Mouse (Mus musculus) limb, embryonic 12.5 days (tissue): ENCODE results near the gene Slc6a11. TPM values are rescaled to one million over a fixed set of nuclear protein-coding genes. Genes with fewer than 3 reads are reported as not detected.

Source experiments
- ATAC-seq: fragments of 200-750 bp; cut with Nextera tagmentation; 2 replicates; pipeline ENCODE4 v1.8.0; 2017; ENCODE audit warnings: low read depth, moderate TSS enrichment; ENCODE audit not compliant: insufficient number of reproducible peaks, insufficient read depth, low FRiP score, low TSS enrichment
- H3K27ac ChIP-seq: fragments of 300-500 bp; sonication (generic); 2 replicates; pipeline ENCODE4 v1.5.1; 2016; ENCODE audit warnings: mild to moderate bottlenecking, moderate library complexity
- H3K27me3 ChIP-seq: fragments of 300-500 bp; sonication (generic); 2 replicates; pipeline ENCODE4 v1.6.1; 2016; ENCODE audit warnings: mild to moderate bottlenecking, moderate library complexity
- H3K36me3 ChIP-seq: fragments of 300-500 bp; sonication (generic); 2 replicates; pipeline ENCODE4 v1.6.1; 2016; ENCODE audit warnings: mild to moderate bottlenecking, moderate library complexity
- H3K4me1 ChIP-seq: fragments of 300-500 bp; sonication (generic); replicated peaks from 2 replicates; pipeline ENCODE4 v1.6.1; 2016
- H3K4me2 ChIP-seq: fragments of 300-500 bp; sonication (generic); 2 replicates; pipeline ENCODE4 v1.6.1; 2016; ENCODE audit warnings: mild to moderate bottlenecking, moderate library complexity
- H3K4me3 ChIP-seq: fragments of 300-500 bp; sonication (generic); replicated peaks from 2 replicates; pipeline ENCODE4 v1.5.1; 2016; ENCODE audit warnings: mild to moderate bottlenecking
- H3K9ac ChIP-seq: fragments of 300-500 bp; sonication (generic); replicated peaks from 2 replicates; pipeline ENCODE4 v1.6.1; 2016; ENCODE audit warnings: mild to moderate bottlenecking, moderate library complexity
- H3K9me3 ChIP-seq: fragments of 300-500 bp; sonication (generic); 2 replicates; pipeline ENCODE4 v1.6.1; 2016; ENCODE audit warnings: mild to moderate bottlenecking, moderate library complexity
- WGBS: fragments of 180-500 bp; shearing (Covaris S2); methylation state at CpG from one replicate; pipeline ENCODE4 v1.1.7; 2016; 5-methylcytosine and 5-hydroxymethylcytosine counted together
- polyA plus RNA-seq: library from polyadenylated mRNA; unstranded; fragments of >200 nt; fragmentation: Nextera tagmentation; extraction: Ambion mirVana; gene quantifications from 2 replicates; pipeline ENCODE4 v1.2.1, GENCODE M21; 2016

The Slc6a11 gene
- polyA plus RNA-seq, 1 experiment from 2014 or later: 0.05 TPM

DNA sequence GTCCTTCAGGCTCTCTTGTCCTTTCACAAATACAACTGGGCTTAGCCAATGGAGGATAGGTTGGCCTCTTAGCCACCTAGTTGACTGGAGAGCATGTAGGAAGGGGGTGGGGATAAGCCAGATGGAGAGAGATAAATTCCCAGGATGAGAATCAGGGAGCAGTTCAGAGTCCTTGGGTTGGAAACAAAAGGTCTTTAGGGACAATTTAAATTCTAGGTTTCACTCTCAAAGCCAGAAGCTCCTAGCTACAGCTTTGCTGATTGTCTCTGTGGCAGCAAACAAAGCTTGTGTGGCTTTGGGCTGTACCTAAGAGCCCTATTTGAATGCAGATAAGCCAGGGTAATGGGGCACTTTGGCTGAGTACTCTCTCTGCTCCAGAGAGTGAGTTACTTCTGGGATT, 135.2 kb downstream of the Slc6a11 start:
- Histone ChIP-seq H3K27me3 (peaks cover 47% of the 10 kb centered on the region), H3K4me1 (no peaks in the 10 kb centered on the region), H3K36me3 (no peaks in the 10 kb centered on the region), H3K9ac (no peak overlapping the region), H3K4me3 (no peak overlapping the region), H3K27ac (no peak overlapping the region), H3K4me2 (no peak overlapping the region), H3K9me3 (no peaks in the 10 kb centered on the region)
- ATAC-seq: no peak

DNA sequence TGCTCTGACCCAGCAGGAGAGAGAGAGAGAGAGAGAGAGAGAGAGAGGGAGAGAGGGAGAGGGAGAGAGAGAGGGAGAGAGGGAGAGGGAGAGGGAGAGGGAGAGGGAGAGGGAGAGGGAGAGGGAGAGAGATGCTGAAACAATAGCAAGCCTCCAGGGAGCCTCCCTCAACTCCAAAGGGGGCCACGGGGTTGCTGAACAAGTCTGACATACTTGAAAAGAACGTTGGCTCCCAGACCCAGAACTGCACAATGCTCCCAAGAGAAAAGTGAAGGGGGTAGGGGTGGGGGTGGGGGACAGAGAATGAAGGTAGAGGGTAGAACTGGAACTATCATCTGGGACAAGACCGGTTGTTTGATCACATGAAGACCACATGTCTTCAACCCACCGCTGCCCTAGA, 136.9 kb downstream of the Slc6a11 start:
- no peak for ATAC-seq
- H3K27me3 ChIP-seq: peaks cover 55% of the 10 kb centered on the region

DNA sequence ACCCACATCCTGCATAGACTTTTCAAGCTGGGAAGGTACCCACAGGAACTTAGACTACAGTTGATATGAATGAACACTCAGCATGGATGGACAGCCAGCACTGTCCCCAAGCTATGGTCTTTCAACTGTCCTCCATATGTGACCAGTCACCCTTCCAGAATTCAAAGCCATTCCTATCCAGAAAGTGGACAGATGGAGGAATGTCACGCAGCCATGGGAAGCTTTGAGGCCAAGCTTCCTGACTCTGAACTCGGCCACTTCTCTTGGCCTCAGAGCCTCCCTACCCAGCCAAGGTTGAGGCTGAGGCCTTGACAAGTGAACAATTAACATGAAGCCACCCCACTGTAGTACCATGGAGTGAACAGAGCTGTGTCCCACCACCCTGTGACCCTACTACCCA, 138.5 kb downstream of the Slc6a11 start:
- Histone ChIP-seq H3K36me3 (no peaks in the 10 kb centered on the region), H3K9ac (no peak overlapping the region), H3K4me3 (no peak overlapping the region), H3K4me2 (no peak overlapping the region), H3K27ac (no peak overlapping the region), H3K9me3 (no peaks in the 10 kb centered on the region), H3K4me1 (no peaks in the 10 kb centered on the region), H3K27me3 (peaks cover 59% of the 10 kb centered on the region)
- WGBS: 78% methylated on average over 2 of the region's 2 CpGs
- no peak for ATAC-seq

More for the DNA sequence above, 136.9 kb downstream of the Slc6a11 start:
- Histone ChIP-seq H3K9me3 (no peaks in the 10 kb centered on the region), H3K9ac (no peak overlapping the region), H3K4me3 (no peak overlapping the region), H3K4me2 (no peak overlapping the region), H3K4me1 (no peaks in the 10 kb centered on the region), H3K27ac (no peak overlapping the region), H3K36me3 (no peaks in the 10 kb centered on the region)
- WGBS: 37% methylated on average over 4 of the region's 4 CpGs

DNA sequence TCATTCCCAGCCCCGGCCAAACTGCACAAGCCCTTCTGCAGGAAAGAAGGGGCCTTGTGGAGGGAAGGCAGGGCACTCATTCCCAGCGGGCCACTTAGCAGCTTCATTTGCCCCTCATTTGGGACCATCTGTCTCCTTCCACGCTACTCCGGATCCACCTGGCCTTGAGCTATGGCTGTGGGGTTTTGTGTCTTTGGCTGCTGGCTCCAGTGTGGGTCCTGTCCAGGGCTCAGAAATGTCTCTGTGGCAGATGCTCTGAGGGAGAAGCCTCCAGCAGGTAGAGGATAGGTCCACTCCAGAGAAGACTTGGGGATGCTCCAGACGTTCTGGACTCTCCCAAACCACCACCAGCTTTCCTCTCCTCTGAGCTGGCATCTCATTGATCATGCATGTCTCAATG, 139.8 kb downstream of the Slc6a11 start:
- H3K9me3 ChIP-seq: no peaks in the 10 kb centered on the region
- peaks cover 61% of the 10 kb centered on the region for H3K27me3 ChIP-seq
- no peak overlapping the region for H3K27ac ChIP-seq
- no peak overlapping the region for H3K4me3 ChIP-seq
- H3K36me3 ChIP-seq: no peaks in the 10 kb centered on the region
- WGBS: 52% methylated on average over 5 of the region's 5 CpGs
- no peak overlapping the region for H3K9ac ChIP-seq
- H3K4me1 ChIP-seq: no peaks in the 10 kb centered on the region
- no peak overlapping the region for H3K4me2 ChIP-seq
- ATAC-seq: no peak

DNA sequence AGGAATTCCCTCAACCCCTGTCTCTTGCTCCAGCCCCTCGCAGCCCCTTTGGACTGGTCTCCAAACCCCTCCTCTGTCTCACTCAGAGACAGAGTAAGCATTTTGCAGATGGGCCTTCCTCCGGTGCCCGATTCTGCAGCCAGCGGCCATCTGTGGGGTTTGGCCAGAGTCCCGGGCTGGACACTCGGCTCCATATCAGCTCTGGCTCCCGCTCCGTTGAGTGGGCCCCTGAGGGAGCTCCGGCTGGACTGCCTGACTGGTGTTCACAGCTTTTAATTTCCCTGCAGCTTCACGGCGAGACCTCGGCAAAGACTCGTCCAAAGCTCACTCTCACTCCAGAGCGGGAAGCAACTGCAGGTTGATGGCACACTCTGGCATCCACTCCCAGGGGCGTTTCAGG, 141.2 kb downstream of the Slc6a11 start:
- H3K27me3 ChIP-seq: peaks cover 67% of the 10 kb centered on the region
- H3K4me1 ChIP-seq: no peaks in the 10 kb centered on the region
- no peaks in the 10 kb centered on the region for H3K9me3 ChIP-seq
- no peak overlapping the region for H3K4me2 ChIP-seq
- ATAC-seq: no peak
- H3K36me3 ChIP-seq: no peaks in the 10 kb centered on the region
- no peak overlapping the region for H3K9ac ChIP-seq
- H3K27ac ChIP-seq: no peak overlapping the region
- no peak overlapping the region for H3K4me3 ChIP-seq
- 85% methylated on average over 15 of the region's 15 CpGs for WGBS

DNA sequence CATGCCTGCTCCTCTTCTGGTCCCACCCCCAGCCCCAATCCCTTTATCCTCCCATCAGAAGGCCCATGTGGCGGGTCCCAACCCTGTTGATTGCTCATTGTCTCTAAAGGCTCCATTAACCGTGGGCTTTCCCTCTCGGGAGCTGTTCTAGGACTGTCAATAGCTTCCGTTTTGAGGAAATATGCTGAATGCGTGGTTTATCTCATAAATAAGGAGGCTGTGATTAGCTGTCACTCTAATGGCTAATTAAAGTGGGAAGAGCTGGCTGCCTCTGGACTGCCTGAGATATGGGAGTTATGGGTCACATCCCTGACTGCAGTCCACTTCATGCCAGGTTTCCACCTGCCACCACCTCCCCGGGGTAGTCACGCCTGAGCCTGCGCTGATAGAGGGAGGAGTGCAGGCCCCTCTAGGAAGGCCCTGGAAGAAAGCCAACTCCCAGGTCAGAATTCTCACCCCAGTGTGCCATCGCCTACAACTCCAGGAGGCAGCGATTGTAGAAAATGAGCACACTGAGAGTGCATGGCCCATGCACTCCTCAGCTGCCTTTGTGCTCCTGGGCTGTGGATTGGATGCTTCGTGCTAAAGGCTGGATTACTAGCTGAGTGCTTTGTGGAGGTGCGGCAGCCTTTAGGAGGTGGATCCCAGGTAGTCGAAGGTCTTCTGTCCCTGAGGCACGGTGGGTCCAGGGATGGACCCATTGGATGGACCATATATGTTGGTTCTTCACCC, 143.1 kb downstream of the Slc6a11 start:
- Histone ChIP-seq H3K4me3 (no peak overlapping the region), H3K27me3 (peaks cover 59% of the 10 kb centered on the region), H3K9ac (no peak overlapping the region), H3K4me1 (no peaks in the 10 kb centered on the region), H3K9me3 (no peaks in the 10 kb centered on the region), H3K4me2 (no peak overlapping the region), H3K27ac (no peak overlapping the region), H3K36me3 (no peaks in the 10 kb centered on the region)
- no peak for ATAC-seq
- WGBS: 61% methylated on average over 14 of the region's 14 CpGs

DNA sequence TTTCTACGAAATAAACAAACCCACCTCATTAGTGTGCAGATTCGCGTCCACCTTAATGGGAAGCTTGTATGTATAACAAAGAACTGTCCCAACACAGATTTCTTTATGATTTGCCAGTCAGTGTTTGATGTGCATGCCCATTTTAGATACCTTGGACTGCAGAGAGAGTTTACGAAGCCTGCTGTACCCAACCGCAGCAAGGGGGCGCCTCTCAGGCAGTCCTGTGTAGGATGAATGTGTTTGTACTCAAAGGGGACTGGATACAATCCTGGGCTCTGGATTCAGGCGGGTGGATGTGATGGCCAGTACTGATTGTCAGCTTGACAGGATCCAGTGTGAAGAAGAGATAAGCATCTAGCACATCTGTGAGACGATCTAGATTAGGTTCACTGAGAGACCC, 144.8 kb downstream of the Slc6a11 start:
- H3K27me3 ChIP-seq: peaks cover 67% of the 10 kb centered on the region
- H3K27ac ChIP-seq: no peak overlapping the region
- no peaks in the 10 kb centered on the region for H3K36me3 ChIP-seq
- H3K4me3 ChIP-seq: no peak overlapping the region
- no peak for ATAC-seq
- no peaks in the 10 kb centered on the region for H3K4me1 ChIP-seq
- no peak overlapping the region for H3K9ac ChIP-seq
- H3K4me2 ChIP-seq: no peak overlapping the region
- 53% methylated on average over 8 of the region's 8 CpGs for WGBS
- no peaks in the 10 kb centered on the region for H3K9me3 ChIP-seq

DNA sequence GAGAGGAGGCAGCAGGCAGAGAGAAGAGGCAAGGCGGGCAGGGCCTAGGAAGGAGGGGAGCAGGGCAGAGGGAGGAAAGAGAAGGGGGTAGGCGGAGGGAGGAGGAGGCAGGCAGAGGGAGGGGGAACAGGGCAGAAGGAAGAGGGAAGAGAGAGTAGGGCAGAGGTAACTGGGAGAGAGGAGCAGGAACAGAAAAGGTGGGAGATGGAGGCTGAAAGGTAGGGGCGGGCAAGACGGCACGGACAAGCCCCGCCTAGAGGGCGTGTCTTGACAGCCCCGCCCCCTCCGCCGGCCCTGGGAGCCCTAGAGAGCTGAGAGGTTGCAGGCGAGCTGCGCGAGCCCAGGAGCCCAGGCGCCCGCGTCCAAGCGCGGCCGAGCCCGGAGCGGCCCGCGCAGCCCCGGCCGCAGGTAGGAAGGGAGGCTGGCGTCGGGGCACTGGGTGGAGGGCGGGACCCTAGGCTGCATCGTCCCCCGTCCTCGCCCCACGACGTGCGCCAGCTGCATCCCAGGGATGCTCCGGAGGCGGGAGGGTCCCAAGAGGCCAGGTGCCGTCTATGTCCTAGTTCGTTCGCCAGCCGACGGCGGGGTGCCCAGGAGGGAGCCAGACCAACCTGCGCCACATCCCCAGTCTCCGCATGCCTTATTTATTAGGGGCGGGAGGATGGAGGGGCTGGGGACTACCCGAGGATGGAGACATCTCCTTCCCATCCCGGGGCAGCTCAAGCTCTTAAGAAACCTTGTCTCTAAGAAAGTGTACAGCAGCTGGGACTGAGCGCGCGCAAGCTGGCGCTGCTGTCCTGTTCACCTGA, 151.6 kb downstream of the Slc6a11 start, which contains the start of gene Slc6a1:
TSS of gene Slc6a1 (plus strand) at position 167 of the 809 bp plus-strand sequence.
- Histone ChIP-seq H3K27ac (no peak within 1 kb of the TSS), H3K4me3 (peak within 1 kb of the TSS; percentile 20), H3K36me3 (no peaks in the 10 kb centered on the region), H3K4me2 (peak within 1 kb of the TSS; percentile 38), H3K9ac (no peak within 1 kb of the TSS), H3K27me3 (peaks cover 85% of the 10 kb centered on the region), H3K4me1 (peaks cover 6% of the 10 kb centered on the region), H3K9me3 (no peaks in the 10 kb centered on the region)
- WGBS: 1% methylated on average over 51 of the region's 51 CpGs
- peak; percentile 85 for ATAC-seq

DNA sequence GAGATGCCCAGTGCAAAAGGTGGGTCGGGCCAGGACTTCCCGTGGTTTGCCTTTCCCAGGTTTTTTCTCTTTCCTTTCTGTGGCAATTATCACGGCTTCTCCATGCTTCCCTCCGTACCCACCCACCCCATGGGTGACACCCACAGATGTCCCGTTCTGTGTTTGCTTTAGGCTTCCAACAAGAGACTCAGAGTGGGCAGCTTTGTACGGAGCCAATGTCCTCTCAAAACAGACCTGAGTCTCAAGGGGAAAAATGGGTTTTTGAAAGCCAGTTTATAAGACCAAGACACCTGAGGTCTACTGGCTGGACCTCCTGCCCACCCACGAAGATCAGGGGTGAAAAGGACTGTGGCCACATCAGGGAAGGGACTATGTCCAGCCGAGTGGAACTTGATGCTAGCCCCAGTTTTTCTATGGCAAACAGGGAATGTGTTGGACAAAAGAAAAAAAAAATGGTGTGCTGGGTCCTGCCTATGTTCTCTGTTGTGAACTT, 152.3 kb downstream of the Slc6a11 start:
- 19% methylated on average over 8 of the region's 8 CpGs for WGBS
- H3K9ac ChIP-seq: no peak overlapping the region
- no peak overlapping the region for H3K4me3 ChIP-seq
- no peak for ATAC-seq
- peaks cover 6% of the 10 kb centered on the region for H3K4me1 ChIP-seq
- H3K27me3 ChIP-seq: peaks cover 91% of the 10 kb centered on the region
- H3K27ac ChIP-seq: no peak overlapping the region
- no peaks in the 10 kb centered on the region for H3K36me3 ChIP-seq
- H3K4me2 ChIP-seq: no peak overlapping the region
- H3K9me3 ChIP-seq: no peaks in the 10 kb centered on the region

DNA sequence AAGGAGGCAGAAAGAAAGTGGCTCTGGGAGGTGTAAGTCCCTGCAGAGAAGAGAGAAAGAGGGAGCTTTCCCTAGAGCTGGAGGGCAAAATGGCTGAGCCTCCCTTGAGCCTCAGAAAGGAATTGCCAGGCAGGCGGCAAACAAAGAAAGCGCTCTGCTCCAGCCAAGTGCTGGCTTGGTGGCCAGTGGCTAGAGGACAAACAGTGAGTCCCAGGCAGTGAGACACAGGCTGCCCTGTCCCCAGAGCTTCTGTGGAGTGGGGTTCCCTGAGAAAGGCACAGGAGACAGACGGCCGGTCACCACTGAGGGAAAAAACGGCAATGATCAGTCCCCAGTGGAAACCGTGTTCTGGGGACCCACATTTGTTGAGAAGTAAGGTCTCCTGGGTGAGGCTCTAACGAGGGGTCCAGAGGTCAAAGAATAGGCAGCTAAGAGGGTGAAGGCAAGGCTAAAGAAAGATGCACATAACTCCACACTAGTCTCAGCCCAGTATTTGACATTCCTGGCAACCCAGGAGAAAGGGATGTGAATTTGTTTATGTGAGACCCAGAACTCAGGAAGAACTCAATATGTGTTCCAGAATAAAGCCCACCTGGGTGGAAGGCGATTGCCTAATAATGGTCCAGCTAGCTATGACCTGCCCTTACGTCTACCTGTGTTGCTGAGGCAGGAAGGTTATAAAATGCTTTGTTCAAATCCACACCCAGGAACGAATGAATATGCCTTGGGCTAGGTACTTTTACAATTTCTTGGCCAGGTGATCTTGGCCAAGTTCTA, 153.1 kb downstream of the Slc6a11 start:
- no peak for ATAC-seq
- Histone ChIP-seq H3K27me3 (peaks cover 97% of the 10 kb centered on the region), H3K4me2 (no peak overlapping the region), H3K36me3 (no peaks in the 10 kb centered on the region), H3K4me3 (no peak overlapping the region), H3K9me3 (no peaks in the 10 kb centered on the region), H3K4me1 (peaks cover 6% of the 10 kb centered on the region), H3K9ac (no peak overlapping the region), H3K27ac (no peak overlapping the region)
- 52% methylated on average over 10 of the region's 10 CpGs for WGBS

DNA sequence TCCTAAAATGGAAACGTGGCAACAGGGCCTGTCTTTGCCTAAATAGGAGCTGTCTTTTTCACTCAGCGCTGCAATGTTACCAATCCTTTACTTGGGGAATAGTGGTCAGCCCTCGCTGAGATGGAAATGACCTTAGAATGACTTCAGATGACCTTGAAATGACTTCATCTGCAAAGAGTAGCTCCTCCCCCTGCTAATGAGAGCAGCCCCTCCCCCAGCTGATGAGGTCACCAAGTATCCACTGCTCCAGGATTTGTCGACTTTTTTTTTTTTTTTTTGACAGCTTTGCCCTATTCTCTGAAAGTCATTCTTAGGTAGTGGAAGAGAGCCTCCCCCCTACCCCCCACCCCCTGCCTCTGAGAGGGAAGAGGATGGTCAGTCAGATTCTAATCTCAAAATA, 154.4 kb downstream of the Slc6a11 start:
- H3K4me2 ChIP-seq: no peak overlapping the region

More for the DNA sequence above, 154.4 kb downstream of the Slc6a11 start:
- H3K9me3 ChIP-seq: no peaks in the 10 kb centered on the region
- H3K4me3 ChIP-seq: no peak overlapping the region
- no peak for ATAC-seq
- WGBS: 41% methylated on average over 4 of the region's 4 CpGs
- peaks cover 100% of the 10 kb centered on the region for H3K27me3 ChIP-seq
- no peaks in the 10 kb centered on the region for H3K36me3 ChIP-seq
- no peak overlapping the region for H3K27ac ChIP-seq
- peaks cover 6% of the 10 kb centered on the region for H3K4me1 ChIP-seq
- H3K9ac ChIP-seq: no peak overlapping the region
